Mouse (Mus musculus): ENCODE measurements around the gene Gm10260.
A peak's percentile ranks its signal among the peaks of the same experiment; 100 is the strongest.

Gm10260 gene

DNA sequence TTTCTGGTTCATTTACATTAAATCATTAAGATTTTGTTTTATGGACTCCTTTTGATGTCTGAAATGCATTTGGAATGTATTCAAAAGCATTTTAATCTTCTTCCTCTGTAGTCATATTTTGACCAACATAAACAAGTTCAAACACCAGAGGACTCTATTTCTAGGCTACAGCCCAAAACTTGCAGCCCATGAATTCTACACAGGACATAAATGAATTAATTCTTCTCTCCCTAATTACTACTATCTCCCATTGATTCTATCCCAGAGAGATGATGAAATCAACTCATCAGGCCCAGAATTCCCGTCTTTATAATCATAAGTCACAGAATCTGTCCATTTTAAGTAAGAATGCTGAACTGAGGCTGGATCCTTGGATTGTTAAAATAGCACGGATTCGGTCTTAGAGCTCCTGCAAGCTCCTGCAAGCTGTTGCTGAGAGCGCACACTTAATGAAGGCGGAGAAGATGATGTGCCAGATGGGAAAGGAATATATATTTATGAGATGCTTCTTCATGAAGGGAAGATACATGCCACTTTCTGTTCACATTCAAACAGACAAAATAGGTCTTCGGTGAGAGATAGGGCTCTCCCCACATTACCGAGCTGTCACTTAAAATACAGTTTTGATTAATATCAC lies 7.7 kb upstream of the Gm10260 start:
- DNase-seq (ENCODE audit: low read depth): no peak

GRCm38 (mm10) chr13:97766600-97766999 lies 6.2 kb upstream of the Gm10260 start:
- DNase-seq (ENCODE audit: low read depth): no peak

GRCm38 (mm10) chr13:97765913-97766312 lies 5.5 kb upstream of the Gm10260 start:
- no peak for DNase-seq (ENCODE audit: low read depth)

DNA sequence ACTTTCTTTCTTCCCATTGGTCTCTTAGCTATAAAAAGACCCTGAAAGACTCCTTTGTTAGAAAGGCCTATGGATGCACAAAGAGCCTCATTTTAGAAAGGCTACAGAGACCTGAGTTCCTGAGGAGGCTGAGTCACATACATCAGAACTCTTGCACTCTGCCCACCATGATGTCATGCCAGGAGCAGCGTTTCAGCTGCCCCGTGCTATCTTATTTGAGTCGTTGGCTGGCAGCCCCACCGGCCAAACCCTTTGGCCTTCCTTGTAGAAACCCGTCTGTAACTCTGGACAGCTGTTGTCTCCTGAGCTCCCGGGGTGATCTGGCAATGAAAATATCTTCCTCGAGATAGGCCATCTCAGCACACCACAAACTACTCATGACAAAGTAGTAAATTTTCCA lies 3.6 kb upstream of the Gm10260 start:
- no peak for DNase-seq (ENCODE audit: low read depth)

GRCm38 (mm10) chr13:97763436-97763835 lies 3.0 kb upstream of the Gm10260 start:
- no peak for DNase-seq (ENCODE audit: low read depth)

DNA sequence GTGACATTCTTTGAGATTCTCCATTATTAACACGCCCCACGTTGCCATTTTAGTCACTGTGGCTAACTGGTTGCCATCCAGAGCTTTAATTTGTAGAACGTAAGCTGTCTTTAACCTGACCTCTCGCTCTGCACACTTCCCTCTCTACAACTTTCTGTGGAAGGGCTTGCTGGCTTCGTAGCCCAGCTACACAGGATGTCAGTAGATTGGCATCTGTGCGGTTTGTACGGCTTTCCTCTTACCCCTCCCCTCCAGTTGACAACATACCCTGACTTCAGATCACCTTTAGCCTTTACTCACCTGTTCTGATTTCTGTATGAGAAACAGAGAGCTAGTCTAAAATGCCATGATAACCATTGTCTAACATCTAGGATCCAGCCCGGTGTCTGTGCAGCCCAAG lies 1.7 kb upstream of the Gm10260 start:
- DNase-seq (ENCODE audit: low read depth): peak; percentile 49

DNA sequence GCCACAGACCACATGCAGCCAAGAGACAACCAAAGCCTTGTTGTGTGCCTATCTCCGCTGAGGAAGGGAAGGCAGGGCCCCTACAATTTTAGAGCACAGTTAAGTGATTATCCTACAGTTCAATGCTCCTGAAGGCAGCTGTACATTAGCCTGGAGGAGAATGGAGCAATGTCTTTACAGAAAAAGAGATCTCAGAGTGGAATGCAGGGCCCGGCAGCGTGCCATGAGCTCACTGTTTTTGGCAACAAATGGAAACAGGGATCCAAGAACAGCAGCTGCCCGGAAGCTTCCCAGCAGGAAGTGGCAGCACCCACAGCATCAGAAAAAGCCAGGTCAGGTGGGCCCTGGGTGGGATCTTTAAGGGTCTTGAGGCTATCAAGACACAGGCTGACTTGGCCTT lies 3.4 kb downstream of the Gm10260 start:
- DNase-seq (ENCODE audit: low read depth): no peak

DNA sequence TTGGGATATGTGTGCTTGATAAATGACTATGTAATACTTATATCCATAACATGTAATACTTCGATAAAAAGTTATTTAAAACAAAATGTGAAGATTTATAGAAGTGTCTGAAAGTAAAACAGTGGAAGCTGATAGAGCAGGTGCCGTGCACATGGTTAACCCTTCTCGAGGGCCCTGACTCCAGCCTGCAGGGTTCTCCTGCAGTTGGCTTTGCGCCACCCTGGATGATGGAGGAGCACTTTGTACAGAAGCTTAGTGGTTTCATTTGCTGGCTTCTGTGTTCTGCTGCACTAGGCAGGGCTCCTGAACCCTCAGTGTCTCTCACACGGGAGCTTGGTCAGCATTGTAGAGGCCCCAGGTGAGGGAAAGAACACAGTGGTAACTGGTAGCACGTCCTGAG lies 4.3 kb downstream of the Gm10260 start:
- no peak for DNase-seq (ENCODE audit: low read depth)

DNA sequence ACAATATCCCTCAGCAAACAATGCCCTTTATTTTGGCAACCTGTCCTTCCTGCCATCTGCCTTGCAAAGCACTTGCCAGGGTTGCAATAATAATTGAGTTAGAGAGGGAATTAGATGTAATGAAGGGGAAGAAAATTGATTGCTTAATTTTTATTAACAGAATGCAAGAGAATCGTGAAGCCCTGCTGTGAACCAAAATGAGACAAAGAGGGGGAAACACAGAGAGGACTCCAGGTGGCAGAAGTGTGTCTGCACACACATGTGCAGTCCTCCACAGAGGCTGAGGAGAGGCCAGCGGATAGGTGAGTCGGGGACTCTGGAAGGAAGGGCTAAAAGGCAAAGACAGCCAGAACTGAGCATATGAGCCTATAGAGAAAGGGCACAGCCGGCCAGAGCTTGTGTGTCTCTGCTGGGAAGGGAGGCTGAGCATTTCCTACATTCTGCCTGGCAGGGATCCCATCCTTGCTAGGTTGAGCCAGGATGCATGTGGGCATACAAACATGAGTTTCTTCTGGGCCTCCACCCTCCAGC lies 9.5 kb downstream of the Gm10260 start:
- no peak for DNase-seq (ENCODE audit: low read depth)

- DNase-seq (ENCODE audit: low read depth): no peak
Measured at GRCm38 (mm10) chr13:97747037-97747860, 13.2 kb downstream of the Gm10260 start.

GRCm38 (mm10) chr13:97744669-97745068 lies 15.8 kb downstream of the Gm10260 start:
- DNase-seq (ENCODE audit: low read depth): no peak

DNA sequence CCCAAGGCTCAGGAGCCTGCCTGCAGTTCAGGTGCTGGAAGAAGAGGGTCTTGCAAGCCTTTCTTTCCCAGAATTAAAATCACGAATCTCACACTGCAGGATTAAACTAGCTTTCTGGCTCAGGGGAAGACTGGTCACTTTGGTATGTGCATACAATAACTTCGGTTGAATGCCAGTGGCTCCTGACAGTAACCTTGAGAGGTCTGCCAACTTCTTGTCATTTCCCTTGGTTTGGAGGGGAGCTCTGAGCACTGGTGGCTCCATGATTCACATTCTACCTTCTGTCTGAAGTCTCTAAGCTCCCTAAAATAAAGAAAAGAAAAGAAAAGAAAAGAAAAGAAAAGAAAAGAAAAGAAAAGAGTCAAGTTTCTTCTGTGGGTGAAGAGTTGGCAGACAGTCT lies 16.4 kb downstream of the Gm10260 start:
- DNase-seq (ENCODE audit: low read depth): no peak

DNA sequence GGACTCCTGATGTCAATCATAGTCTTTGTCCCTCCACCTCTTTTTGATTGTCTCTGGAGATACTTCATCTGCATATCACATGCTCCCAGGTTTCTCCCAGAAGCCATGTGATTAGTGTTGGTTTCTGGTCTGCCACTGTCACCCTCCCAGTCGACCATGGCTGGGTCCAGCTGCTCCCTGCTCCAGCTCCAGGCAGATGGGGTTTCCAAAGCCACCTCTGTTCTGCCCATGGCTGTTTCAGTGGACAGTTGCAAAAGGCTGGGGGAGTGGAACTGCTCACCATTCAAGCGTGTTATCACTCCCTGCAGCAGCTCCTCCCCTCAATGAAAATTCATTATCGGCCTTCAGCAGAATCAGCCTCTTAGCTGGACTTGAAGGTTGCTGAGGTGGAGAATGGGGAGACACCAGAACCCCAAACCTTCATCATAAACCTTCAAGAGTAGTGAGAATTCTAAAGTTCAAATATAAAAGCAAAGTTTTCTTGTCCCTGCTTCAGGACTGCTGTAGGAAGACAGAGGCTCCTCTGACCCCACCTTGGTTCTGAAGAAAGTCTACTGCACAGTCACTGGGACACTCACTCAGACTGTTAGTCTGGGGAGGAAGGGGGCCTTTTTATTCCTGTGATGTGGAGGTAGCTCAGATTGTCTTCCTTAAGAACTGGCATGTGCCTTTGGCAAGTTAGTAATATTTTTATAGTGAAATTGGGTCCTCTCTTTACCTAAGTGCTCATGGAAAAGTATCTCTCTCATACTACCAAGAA lies 17.0 kb downstream of the Gm10260 start:
- no peak for DNase-seq (ENCODE audit: low read depth)

DNA sequence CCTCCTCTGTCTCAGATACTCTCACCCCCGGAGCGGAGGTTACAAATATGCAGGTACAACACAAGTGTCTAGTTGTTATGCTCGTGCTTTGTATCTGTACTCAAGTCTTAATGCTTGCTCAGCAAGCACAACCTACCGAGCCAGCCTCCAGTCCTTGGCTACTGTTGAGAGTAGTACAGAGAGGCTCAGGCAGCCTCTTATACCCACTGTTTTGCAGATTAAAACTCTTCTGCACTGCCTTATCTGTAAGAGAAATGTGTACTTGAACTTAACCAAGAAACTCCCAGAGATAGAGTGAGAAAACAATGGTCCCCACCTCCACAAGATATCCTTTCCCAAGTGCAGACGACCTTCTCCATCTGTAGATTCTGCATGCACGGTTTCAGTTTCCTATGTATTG lies 24.5 kb downstream of the Gm10260 start:
- no peak for DNase-seq (ENCODE audit: low read depth)

DNA sequence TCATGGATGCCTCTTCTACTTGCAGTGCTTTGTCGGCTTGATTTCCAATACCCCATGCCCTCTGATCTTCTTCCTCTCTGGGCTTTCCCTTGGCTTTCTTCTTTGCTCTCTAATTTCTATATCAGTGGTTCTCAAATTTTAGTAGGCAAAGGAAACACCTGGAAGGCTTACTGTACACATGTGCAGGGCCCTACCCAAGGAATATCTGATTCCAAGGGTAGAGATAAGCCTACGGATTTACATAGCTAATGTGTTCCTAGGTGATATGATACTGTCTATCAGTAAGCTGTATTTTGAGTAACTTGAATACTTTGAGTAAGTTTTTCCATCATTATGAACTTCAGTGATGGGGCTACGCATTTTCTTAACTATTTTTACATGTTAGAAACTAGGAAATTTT lies 25.7 kb downstream of the Gm10260 start:
- no peak for DNase-seq (ENCODE audit: low read depth)

DNA sequence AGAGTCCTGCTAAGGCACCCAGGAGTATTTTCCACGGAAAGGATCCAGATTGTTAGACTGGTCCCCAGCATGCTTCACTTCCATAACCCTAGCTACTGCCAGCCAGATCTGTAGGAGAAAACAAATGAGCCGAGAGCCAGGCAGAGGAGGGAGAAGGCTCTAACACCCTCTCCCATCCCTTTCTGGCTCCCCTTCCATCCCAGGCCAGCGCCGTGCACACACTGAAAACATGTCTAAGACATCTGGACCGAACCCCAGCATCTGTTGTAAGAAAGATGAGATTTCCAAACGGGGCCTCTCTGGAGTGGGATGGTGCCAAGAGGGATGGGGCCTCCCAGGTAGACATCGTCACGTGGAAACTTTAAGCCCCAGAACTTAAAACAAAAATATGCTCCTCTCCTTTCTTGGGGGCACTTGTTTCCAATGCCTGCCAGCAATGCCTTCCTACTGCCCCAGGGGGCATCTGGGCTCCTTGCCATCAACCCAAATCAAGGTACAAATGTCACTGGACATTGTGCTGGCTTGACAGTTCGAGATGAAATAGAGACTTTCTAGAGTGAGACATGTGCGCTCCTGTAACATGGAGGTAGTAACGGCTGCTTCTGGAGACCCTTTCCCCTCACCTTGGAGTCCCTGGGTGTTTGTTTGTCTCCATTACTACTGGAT lies 35.1 kb downstream of the Gm10260 start:
- DNase-seq (ENCODE audit: low read depth): no peak

- DNase-seq (ENCODE audit: low read depth): no peak
Measured at GRCm38 (mm10) chr13:97724551-97724950, 35.9 kb downstream of the Gm10260 start.

DNA sequence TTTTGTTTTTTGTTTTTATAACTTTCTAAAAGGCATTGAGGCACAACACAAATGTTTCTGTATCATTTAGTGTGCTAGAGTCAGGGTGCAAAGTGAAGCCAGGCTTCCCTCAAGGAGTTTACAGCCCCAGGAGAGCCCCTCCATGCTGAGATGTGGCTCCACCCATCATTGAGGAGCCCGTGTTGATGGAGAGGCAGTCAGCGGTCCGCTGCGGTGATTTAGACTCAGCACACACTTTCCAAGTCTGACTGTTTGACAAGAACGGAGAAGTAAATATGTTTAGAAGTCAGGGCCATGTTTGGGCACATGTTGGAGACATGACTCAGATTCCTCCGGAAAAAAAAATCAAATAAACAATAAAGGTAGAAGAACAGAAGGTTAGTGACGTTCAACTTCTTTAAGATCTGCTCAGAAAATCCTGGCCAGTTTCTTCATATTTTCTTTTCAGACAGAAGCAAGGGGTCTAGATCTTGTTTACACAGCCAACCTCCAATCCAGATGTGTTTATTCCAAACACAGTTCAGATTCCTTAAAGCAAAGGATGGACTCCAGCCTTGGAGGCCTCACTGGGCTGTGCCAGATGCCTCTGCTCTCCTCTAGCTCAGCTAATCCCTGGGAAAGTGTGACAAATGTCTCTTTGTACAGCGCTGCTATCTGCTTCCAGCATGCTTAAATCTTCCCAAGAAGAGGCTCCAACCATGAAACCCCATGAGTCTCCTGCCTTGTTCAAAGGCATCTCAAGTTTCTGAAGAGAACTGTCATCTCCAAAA lies 47.7 kb downstream of the Gm10260 start:
- no peak for DNase-seq (ENCODE audit: low read depth)

- no peak for DNase-seq (ENCODE audit: low read depth)
Measured at GRCm38 (mm10) chr13:97711510-97711909, 48.9 kb downstream of the Gm10260 start.

Data from induced T-regulatory cell, adult 2 months (primary cell).